Mouse (Mus musculus) midbrain, embryonic 16.5 days (tissue): ENCODE measurements at regions not wholly inside any gene's neighbourhood (a gene's known extent, or its start where the extent isn't known, plus 50 kb on each side); places are given as distances from the start of the nearest gene placed in this dataset.

Experiments used
- ATAC-seq: fragments of 200-750 bp; cut with Nextera tagmentation; 2 replicates; pipeline ENCODE4 v1.8.0; 2017; ENCODE audit warnings: moderate TSS enrichment
- H3K27ac ChIP-seq: fragments of 300-500 bp; sonication (generic); 2 replicates; pipeline ENCODE4 v1.5.1; 2014; ENCODE audit warnings: mild to moderate bottlenecking, low read length, mixed read lengths
- H3K27me3 ChIP-seq: fragments of 300-500 bp; sonication (generic); 2 replicates; pipeline ENCODE4 v1.6.1; 2014; ENCODE audit warnings: low read depth, low read length, mixed read lengths; ENCODE audit not compliant: control insufficient read depth, insufficient read depth
- H3K36me3 ChIP-seq: fragments of 300-500 bp; sonication (generic); 2 replicates; pipeline ENCODE4 v1.6.1; 2014; ENCODE audit warnings: mild to moderate bottlenecking, low read length, moderate library complexity, mixed read lengths; ENCODE audit not compliant: control insufficient read depth, insufficient read depth
- H3K4me1 ChIP-seq: fragments of 300-500 bp; sonication (generic); 2 replicates; pipeline ENCODE4 v1.6.1; 2014; ENCODE audit warnings: mild to moderate bottlenecking, low read length, mixed read lengths; ENCODE audit not compliant: control insufficient read depth, insufficient read depth
- H3K4me2 ChIP-seq: fragments of 300-500 bp; sonication (generic); 2 replicates; pipeline ENCODE4 v1.6.1; 2014; ENCODE audit warnings: mild to moderate bottlenecking, low read length, mixed read lengths
- H3K4me3 ChIP-seq: fragments of 300-500 bp; sonication (generic); 2 replicates; pipeline ENCODE4 v1.5.1; 2014; ENCODE audit warnings: low read depth, mild to moderate bottlenecking, low read length, moderate library complexity, mixed read lengths
- H3K9ac ChIP-seq: fragments of 300-500 bp; sonication (generic); 2 replicates; pipeline ENCODE4 v1.6.1; 2014; ENCODE audit warnings: low read depth, low read length, mixed read lengths
- H3K9me3 ChIP-seq: fragments of 300-500 bp; sonication (generic); replicated peaks from 2 replicates; pipeline ENCODE4 v1.6.1; 2014; ENCODE audit warnings: mild to moderate bottlenecking, low read length, mixed read lengths; ENCODE audit not compliant: control insufficient read depth, poor library complexity, severe bottlenecking
- WGBS: fragments of 180-500 bp; shearing (Covaris S2); extraction: QIAGEN DNeasy Blood & Tissue Kit; methylation state at CpG from one replicate; pipeline ENCODE4 v1.1.7; 2014; 5-methylcytosine and 5-hydroxymethylcytosine counted together

DNA sequence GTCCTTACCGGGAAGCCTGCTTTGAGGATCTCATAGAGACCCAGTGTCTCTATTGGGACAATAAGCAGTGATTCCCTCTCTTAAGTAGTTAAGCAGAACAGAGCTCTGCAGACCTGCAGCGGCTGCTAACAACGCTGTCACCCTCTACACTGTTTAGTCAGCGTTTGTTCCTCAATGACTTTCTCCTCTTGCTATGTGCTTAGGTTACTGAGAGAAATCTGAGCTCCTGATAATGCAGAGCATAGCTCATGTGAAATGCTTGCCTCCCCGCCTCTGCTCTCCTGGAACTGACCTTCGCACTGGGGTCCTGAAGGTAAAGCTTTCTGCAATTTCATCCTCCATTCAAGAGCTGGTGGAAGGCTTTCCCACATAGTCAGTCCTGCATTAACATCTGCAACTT, 226.6 kb upstream of the Ppargc1a start:
- Histone ChIP-seq H3K4me3 (no peak overlapping the region), H3K9ac (no peak overlapping the region), H3K36me3 (no peaks in the 10 kb centered on the region), H3K27me3 (no peaks in the 10 kb centered on the region), H3K4me1 (peaks cover 2% of the 10 kb centered on the region), H3K4me2 (no peak overlapping the region), H3K27ac (no peak overlapping the region), H3K9me3 (no peaks in the 10 kb centered on the region)
- 55% methylated on average over 6 of the region's 6 CpGs for WGBS
- no peak for ATAC-seq

DNA sequence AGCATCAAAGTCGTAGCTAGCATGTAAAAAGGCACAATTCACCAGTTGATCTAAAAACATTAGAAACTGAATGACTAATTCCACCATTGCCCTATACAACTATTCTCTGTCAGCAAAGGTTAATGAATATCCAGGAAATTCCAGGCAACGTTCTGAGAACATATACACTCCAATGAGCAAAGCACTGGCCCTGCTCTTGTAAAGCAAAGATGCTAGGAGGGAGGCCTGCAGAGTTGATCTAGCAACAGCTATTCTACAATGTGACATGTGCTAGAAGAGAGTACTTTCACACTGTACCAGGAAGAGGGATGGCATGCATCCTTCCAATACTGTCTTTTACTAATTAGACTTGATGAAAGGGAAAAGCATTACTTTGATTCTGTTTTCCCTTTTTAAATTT, 225.4 kb upstream of the Ppargc1a start:
- Histone ChIP-seq H3K36me3 (no peaks in the 10 kb centered on the region), H3K9me3 (no peaks in the 10 kb centered on the region), H3K4me2 (no peak overlapping the region), H3K9ac (no peak overlapping the region), H3K4me1 (peaks cover 2% of the 10 kb centered on the region), H3K27ac (no peak overlapping the region), H3K4me3 (no peak overlapping the region), H3K27me3 (no peaks in the 10 kb centered on the region)
- no peak for ATAC-seq
- WGBS: 69% methylated on average over 2 of the region's 2 CpGs

DNA sequence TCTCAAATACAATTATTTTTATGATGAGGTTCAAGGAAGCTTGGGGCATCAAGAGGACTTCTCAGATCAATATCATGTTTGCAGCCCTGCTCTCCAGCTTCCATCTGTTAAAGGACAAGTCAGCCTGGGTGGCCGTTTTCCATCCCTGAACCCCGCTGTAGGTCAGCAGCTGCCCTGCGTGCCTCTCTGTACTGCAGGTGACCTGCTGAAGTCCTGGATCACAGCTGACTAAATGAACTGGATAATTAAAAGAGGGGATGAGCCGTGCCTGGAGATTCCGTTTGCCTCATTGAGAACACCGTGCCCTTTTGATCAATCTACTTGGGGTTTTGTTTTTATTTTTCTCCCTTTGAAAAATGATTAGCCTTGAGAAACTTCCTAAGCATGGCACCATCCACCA, 221.2 kb upstream of the Ppargc1a start:
- Histone ChIP-seq H3K4me3 (no peak overlapping the region), H3K27ac (no peak overlapping the region), H3K4me1 (no peaks in the 10 kb centered on the region; the same call in 1 of the 2 replicates), H3K27me3 (no peaks in the 10 kb centered on the region), H3K4me2 (no peak overlapping the region), H3K9ac (no peak overlapping the region), H3K36me3 (no peaks in the 10 kb centered on the region), H3K9me3 (no peaks in the 10 kb centered on the region)
- 65% methylated on average over 6 of the region's 6 CpGs for WGBS
- ATAC-seq: no peak

DNA sequence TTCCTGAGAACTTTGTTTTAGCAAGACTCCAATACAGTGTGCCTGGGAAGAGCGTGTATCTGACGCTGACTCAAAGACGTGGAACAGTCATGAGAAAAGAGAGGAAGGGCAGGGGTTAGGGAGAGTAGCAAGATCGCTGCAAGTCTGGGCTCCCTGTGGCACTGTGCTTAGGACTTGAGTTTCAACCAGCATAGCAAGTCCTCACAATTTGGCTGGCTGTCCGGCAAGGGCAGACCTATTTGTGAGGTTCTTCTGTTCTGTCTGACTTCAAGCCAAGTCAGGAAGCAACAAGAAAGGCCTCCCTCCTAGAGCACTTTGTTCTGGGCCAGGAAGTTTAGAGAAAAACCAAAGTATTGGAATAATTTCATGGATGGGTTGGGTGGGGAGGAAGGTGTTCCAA, 216.0 kb upstream of the Ppargc1a start:
- Histone ChIP-seq H3K27me3 (no peaks in the 10 kb centered on the region), H3K9ac (no peak overlapping the region), H3K4me3 (no peak overlapping the region), H3K9me3 (no peaks in the 10 kb centered on the region), H3K27ac (no peak overlapping the region), H3K4me1 (no peaks in the 10 kb centered on the region), H3K4me2 (no peak overlapping the region), H3K36me3 (no peaks in the 10 kb centered on the region)
- ATAC-seq: no peak
- 83% methylated on average over 5 of the region's 5 CpGs for WGBS

DNA sequence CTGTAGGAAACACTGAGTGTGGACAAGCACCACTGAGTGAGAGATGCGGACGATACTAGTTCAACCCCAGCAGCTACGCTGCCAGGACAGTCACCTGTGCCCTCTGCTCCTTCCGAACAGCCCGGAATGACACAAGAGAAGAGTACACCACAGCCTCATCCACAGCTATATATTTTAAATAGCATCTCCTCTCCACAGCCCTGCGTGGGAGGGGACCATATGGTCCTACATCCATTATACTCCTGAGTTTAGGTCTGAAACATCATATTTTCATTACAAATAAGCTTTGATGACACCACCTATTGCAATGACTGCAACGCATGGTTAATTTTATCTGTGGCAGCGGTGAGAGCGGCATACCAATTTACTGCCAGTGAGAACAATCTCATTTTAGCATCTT, 215.6 kb upstream of the Ppargc1a start:
- Histone ChIP-seq H3K27ac (no peak overlapping the region), H3K4me3 (no peak overlapping the region), H3K4me1 (no peaks in the 10 kb centered on the region), H3K9me3 (no peaks in the 10 kb centered on the region), H3K36me3 (no peaks in the 10 kb centered on the region), H3K4me2 (no peak overlapping the region), H3K9ac (no peak overlapping the region), H3K27me3 (no peaks in the 10 kb centered on the region)
- ATAC-seq: no peak
- whole genome bisulfite sequencing: 91% methylated on average over 9 of the region's 9 CpGs

DNA sequence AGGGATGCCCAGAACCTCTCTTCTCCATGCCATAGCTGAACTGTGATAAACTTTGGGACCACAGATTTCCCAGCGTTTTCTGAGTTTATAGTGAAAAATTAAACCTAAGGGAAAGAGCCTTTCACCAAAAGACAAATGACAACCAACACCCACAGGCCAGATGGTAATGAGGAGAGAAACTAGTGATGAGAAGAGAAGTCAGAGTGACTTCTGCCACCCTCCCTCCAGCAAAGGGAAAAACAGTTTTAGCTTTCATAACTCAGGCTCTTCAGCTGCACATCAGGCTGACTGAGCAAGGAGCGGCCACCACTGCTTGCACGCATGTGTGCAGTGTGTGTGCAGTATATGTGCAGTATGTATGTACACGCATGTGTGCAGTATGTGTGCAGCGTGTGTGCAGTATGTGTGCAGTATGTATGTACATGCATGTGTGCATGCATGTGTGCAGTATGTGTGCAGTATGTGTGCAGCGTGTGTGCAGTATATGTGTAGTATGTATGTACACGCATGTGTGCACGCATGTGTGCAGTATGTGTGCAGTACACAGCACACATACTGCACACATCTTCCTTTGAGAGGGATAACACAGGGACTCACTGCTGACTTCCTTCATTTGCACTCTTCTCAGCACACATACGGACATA, 208.1 kb upstream of the Ppargc1a start:
- WGBS: 95% methylated on average over 9 of the region's 9 CpGs
- Histone ChIP-seq H3K9ac (no peak overlapping the region), H3K27ac (no peak overlapping the region), H3K9me3 (no peaks in the 10 kb centered on the region), H3K4me3 (no peak overlapping the region), H3K4me2 (no peak overlapping the region), H3K4me1 (no peaks in the 10 kb centered on the region), H3K27me3 (no peaks in the 10 kb centered on the region), H3K36me3 (no peaks in the 10 kb centered on the region)
- ATAC-seq: no peak

DNA sequence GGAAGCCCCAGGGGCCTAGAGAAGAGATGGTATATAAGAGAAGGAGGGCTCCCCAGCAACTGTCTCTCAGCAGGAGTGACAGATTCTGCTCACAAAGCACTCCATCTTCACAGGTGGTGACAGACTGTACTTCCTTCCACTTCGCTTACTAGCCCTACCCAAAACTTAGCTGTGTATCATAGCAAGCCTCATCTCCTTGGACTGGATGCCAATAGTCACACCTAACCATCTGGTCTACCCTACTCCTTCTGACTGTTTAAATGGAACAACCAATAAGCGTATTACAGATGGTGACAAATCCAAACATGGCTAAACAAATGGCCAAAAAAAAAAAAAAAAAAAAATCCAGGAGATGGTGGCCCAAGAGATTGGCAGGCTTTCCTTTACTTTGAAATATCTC, 204.1 kb upstream of the Ppargc1a start:
- H3K27ac ChIP-seq: no peak overlapping the region
- no peak for ATAC-seq
- no peaks in the 10 kb centered on the region for H3K27me3 ChIP-seq
- no peaks in the 10 kb centered on the region for H3K36me3 ChIP-seq
- no peak overlapping the region for H3K4me2 ChIP-seq
- H3K4me3 ChIP-seq: no peak overlapping the region
- no peaks in the 10 kb centered on the region for H3K4me1 ChIP-seq
- H3K9me3 ChIP-seq: no peaks in the 10 kb centered on the region
- no peak overlapping the region for H3K9ac ChIP-seq
- WGBS: 81% methylated on average over 2 of the region's 2 CpGs

DNA sequence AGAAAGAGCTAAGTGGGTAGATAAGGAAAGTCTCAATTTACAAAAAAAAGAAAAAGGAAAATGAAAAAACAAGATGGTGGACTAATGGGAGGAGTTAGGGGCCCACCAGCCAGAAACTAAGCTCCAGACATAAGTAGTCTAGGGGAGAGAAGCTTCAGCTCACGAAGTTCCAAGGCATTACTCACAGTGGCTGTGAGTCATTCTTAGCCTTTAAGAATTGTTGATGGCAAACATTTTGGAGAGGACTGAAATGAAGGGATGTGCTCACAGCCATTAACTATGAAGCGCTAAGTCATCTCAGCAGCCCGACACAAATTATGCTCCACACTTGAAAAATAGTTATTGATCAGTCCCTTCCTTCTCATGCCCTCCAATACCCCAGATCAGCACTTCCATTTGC, 198.6 kb upstream of the Ppargc1a start:
- Histone ChIP-seq H3K27ac (no peak overlapping the region), H3K4me1 (no peaks in the 10 kb centered on the region), H3K27me3 (no peaks in the 10 kb centered on the region), H3K36me3 (no peaks in the 10 kb centered on the region), H3K9ac (no peak overlapping the region), H3K4me3 (no peak overlapping the region), H3K9me3 (no peaks in the 10 kb centered on the region), H3K4me2 (no peak overlapping the region)
- 90% methylated on average over 3 of the region's 3 CpGs for WGBS
- no peak for ATAC-seq

DNA sequence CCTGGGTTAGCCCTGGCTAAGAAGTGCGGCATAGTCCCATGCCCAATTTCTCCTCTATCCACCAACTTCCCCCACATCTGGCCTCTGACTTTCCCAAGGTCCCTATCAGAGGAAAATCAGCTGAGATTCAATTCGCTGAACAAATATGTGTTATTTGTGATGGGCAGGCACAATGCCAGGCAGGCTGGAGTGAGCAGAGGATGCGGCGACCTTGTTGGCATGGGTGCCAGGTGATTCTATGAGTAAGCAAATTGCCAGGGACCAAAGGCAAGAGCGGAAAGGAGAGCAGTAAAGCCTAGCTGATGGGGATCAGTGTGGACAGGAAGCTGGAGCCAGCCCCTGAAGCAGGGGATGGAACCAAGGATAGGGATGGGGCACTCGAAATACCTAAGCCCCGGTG, 196.9 kb upstream of the Ppargc1a start:
- no peak overlapping the region for H3K4me2 ChIP-seq
- no peaks in the 10 kb centered on the region for H3K4me1 ChIP-seq
- H3K9me3 ChIP-seq: no peaks in the 10 kb centered on the region
- ATAC-seq: no peak
- WGBS: 90% methylated on average over 7 of the region's 7 CpGs
- H3K27ac ChIP-seq: no peak overlapping the region
- no peak overlapping the region for H3K4me3 ChIP-seq
- no peak overlapping the region for H3K9ac ChIP-seq
- H3K36me3 ChIP-seq: no peaks in the 10 kb centered on the region
- H3K27me3 ChIP-seq: no peaks in the 10 kb centered on the region
